Mouse (Mus musculus) ovary, postnatal 14 days (tissue): ENCODE measurements around the gene Atp6v0d1.
"Not testable (repeated sequence)": the region's sequence is repeated elsewhere in the genome, so short reads cannot be mapped to it uniquely, and the experiment has no call there.

Source experiments
- DNase-seq: peaks from one replicate; pipeline ENCODE4 v3.0.0; 2022; ENCODE audit warnings: low spot score

Gene Atp6v0d1

DNA sequence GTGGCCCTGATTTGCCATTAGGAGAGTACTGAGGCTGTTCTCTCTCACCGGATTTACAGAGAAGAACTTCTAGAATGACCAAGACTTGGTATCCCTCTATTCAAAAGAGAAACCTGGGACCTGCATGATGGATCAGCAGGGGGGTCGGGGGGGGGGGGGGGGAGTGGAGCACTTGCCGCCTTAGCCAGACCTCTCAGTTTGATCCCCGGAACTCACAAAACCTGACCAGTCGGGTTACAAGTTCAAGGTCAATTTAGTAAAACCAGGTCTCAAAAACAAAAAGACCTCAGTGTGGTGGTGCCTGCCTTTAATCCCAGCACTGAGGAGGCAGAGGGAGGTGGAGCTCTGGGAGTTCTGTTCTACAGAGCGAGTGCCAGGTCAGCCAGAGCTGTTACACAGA lies 8.9 kb upstream of the Atp6v0d1 start:
- no peak for DNase-seq

DNA sequence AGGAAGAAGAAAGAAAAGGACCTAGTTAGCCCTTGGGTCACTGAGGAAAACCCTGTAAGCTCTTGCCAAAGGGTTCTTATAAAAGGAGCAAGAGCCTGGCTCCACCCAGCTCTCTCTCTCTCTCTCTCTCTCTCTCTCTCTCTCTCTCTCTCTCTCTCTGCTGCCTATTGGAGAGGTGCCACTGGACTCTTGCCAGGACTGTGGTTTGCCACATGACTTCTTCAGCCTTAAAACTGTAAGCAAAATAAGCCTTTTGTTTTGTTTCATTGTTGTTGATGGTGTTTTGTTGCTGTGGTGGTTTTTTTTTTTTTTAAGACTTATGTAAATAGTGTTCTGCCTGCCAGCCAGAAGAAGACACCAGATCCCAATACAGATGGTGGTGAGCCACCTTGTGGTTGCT lies 7.6 kb upstream of the Atp6v0d1 start:
- DNase-seq, result peak; percentile 60

- no peak for DNase-seq
Measured at GRCm38 (mm10) chr8:105571810-105572209, 6.0 kb upstream of the Atp6v0d1 start.

GRCm38 (mm10) chr8:105566703-105567595 lies 1.1 kb upstream of the Atp6v0d1 start:
- no peak for DNase-seq

GRCm38 (mm10) chr8:105565401-105565881 lies 406 bp downstream of the Atp6v0d1 start:
- no peak for DNase-seq

DNA sequence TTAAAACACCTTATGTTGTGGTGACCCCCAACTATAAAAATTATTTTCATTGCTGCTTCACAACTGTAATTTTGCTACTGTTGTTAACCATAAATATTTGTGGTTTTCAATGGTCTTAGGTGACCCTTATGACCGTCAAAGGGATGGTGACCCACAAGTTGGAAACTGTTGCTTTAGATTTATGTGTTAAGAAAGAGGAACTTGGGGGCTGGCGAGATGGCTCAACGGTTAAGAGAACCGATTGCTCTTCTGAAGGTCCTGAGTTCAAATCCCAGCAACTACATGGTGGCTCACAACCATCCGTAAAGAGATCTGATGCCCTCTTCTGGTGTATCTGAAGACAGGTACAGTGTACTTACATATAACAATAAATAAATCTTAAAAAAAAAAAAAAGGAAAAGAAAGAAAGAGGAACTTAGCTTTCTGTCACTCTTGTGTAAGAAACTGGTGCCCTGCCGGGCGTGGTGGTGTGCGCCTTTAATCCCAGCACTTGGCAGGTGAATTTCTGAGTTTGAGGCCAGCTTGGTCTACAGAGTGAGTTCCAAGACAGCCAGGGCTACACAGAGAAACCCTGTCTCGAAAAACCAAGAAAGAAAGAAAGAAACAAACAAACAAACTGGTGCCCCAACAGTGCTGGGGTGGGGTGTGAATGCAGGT lies 1.1 kb downstream of the Atp6v0d1 start:
- DNase-seq, result not testable (repeated sequence)

DNA sequence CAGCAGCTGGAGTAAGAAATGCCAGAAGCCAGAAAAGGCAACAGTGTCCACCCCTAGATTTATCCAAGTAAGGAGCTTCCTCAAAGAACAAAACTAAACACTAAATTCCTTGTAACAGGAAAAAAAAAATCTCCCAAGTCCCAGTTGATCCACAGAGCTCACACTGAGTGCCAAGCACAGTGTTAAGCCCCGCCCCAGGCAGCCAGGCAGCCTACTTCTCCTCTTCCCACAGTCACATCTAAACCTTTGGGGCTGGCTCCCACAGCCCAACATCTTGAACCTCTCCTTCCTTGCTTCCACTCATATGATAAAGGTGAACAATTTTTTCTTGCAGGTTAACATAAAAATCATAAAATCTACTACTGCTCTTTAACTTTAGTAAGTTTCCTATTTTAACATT lies 2.0 kb downstream of the Atp6v0d1 start:
- no peak for DNase-seq

DNA sequence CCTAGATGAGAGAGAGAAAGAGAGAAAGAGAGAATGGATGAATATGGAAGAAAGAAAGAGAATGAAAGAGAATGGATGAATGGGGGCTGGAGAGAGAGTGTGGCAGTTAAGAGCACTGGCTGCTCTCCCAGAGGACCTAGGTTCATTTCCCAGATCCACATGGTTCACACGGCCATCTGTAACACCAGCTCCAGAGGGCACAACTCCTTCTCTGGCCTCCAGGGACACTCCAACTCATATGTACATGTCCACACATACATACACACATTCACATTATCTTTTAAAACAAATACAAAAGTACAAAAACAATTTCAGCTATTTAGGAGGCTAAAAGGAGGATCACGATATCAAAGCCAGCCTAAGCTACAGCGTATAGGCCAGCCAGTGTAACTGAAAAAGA lies 3.0 kb downstream of the Atp6v0d1 start:
- DNase-seq, result no peak

GRCm38 (mm10) chr8:105555230-105555629 lies 10.6 kb downstream of the Atp6v0d1 start:
- DNase-seq, result no peak

DNA sequence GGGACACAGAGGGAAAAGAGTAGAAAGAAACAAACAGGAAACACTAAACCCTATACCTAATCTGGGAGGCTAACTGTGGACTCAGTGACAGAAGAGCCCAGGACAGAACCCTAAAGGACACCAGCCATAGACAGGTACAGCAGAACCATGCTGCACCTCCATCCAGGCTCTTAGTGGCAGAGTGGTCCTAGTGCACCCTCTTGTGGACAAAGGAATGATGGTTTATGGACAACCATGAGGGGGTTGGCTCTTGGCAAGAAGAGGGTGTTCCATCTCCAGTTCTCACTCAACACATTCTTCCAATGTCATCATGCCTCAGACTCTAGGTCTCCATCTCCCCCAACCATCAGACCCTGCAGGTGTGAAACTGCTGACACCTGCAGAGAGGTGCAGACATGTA lies 11.8 kb downstream of the Atp6v0d1 start:
- peak; percentile 66 for DNase-seq

DNA sequence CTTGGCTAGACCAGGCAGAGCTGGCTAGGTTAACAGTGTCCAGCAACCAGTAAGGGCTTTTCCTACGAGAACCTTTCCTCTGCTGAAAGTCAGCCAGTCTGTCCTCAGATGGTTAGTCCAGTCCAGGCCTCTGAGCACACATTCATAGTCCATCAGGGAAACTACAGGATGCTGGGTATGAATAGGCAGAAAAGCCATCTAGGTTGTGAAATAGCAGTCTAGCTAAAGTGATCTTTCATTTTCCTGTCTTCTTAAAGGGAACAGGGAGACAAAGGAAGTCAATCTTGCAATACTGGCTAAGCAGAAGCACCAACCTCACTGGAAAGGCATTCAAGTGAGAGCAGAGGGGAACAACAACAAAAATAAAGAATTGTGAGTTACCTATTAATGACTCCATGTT lies 13.0 kb downstream of the Atp6v0d1 start:
- no peak for DNase-seq

GRCm38 (mm10) chr8:105552032-105552431 lies 13.8 kb downstream of the Atp6v0d1 start:
- no peak for DNase-seq

GRCm38 (mm10) chr8:105550083-105550482 lies 15.8 kb downstream of the Atp6v0d1 start:
- no peak for DNase-seq

GRCm38 (mm10) chr8:105549506-105549905 lies 16.3 kb downstream of the Atp6v0d1 start:
- DNase-seq, result no peak

DNA sequence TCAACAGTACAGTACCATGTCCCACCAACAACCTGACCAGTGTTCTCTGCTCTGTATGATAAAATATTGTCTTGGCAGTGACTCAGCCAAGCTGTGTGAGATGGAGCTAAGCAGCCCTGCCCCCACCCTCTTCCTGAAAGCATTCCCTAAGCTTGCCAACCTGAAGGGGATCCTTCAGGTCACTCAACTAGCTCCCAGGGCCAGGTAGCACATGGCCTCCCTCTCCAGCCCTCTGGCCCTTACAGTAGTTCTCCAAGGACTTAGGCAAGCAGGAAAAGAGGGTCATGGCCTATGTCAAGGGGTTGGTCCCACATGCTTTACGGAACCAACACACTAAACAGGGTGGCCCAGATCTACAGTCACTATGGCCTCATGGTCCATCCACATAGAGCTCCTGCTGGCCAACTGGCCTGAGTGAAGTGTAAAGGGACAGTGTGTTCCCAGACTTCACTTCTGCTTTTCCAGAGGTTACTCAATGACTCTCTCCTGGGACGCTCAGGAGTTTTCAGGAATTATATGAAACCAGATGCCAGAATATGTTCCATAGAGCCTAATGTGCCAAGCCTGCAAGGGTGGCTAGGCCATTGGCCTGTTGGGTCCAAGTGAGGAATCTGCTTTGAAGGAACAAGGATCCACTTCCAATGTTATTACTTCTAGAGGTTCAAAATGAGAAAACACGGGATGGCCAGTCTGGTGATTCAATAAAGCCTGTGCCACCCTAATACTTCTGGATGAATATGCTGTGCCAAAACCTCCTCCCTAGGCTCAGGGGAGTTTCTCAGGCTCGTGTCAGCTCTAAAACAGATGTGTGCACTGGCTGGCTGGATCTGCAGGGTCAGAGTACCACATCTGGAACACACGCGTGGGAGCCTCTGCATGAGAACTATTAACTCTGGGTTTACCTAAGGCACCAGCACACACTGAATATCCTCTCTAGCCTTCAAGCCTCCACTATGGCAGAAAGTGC lies 19.2 kb downstream of the Atp6v0d1 start:
- DNase-seq, result no peak

GRCm38 (mm10) chr8:105545249-105545648 lies 20.6 kb downstream of the Atp6v0d1 start:
- no peak for DNase-seq

DNA sequence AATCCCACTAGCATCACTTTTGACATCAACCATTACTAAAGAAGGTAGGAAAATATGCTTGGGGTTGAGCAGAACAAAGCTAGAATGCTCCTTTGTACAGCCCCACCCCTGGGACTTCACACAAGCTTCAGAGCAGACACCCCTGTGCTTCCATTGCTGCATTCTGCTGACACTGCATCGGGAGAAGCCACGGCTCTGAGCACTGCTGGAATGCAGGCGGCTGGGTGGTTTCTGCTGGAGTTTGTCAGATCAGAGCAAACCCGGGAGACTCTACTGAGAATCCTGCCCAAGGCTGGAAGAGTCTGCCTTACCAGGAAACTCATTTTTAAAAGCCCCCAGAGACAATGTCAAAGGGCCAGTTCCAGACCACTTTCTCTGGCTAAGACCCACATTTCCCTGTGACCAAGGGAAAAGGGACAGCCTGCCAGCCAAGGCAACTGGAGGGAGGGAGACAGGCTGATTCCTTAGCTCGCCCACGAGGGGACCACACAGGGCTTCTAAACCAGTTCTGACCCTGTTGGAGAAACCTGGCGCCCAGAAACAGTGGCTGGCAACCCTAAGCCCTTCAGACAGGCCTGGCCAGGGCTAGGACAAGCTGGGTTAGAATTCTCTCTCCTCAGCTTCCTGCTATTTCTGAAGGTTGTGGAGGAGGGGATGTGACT lies 21.2 kb downstream of the Atp6v0d1 start:
- DNase-seq, result no peak

GRCm38 (mm10) chr8:105543703-105544102 lies 22.1 kb downstream of the Atp6v0d1 start:
- no peak for DNase-seq

- DNase-seq, result no peak
Measured at GRCm38 (mm10) chr8:105542808-105543207, 23.0 kb downstream of the Atp6v0d1 start.

DNA sequence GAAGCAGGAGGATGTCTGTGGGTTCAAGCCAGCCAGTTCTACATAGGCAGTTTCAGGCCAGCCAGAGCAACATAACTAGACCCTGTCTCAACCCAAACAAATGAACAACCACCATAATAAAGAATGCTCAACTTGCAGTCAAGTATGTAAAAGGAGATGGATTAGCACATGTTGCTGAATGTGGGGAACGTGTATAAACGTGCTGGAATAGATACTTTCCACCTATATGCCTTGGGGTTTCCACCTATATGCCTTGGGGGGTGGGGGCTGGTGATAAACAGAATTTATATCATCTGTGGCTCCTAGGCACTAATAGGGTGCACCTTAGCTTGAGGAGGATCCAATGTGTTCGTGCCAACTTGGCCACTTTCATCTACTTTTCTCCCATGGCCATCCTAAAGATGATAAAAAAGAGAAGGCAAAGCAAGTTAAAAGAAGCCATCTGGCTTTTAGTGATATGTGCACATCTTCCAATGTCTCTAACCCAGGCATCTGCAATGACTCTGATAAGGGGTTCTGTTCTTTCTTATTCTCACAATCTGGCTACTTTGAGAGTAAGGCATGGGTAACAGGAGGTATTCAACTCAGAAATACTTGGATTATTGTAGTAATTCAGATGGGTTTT lies 23.7 kb downstream of the Atp6v0d1 start:
- DNase-seq, result no peak

- no peak for DNase-seq
Measured at GRCm38 (mm10) chr8:105538940-105539339, 26.9 kb downstream of the Atp6v0d1 start.
